Mouse (Mus musculus) small intestine, adult 2 months (tissue): Measurements from ENCODE around the gene Aup1. TPM values are rescaled to one million over a fixed set of nuclear protein-coding genes. Genes with fewer than 3 reads are reported as not detected.

ENCODE experiments used
- H3K27ac ChIP-seq: fragments of 200-500 bp; 2 replicates; pipeline ENCODE4 v1.5.1; 2012; ENCODE audit warnings: low read depth, low read length, control low read depth, inconsistent platforms; ENCODE audit not compliant: insufficient read depth
- H3K27me3 ChIP-seq: fragments of 200-500 bp; 2 replicates; pipeline ENCODE4 v1.6.1; 2012; ENCODE audit warnings: mild to moderate bottlenecking, moderate library complexity, low read length, inconsistent platforms; ENCODE audit not compliant: control insufficient read depth, insufficient read depth
- H3K36me3 ChIP-seq: fragments of 200-500 bp; 2 replicates; pipeline ENCODE4 v1.6.1; 2012; ENCODE audit warnings: mild to moderate bottlenecking, low read length, control low read depth, inconsistent platforms; ENCODE audit not compliant: control insufficient read depth, insufficient read depth
- H3K4me1 ChIP-seq: fragments of 200-500 bp; 2 replicates; pipeline ENCODE4 v1.6.1; 2012; ENCODE audit warnings: low read length, inconsistent platforms, mixed read lengths; ENCODE audit not compliant: control insufficient read depth, insufficient read depth, insufficient read length
- H3K4me3 ChIP-seq: fragments of 200-500 bp; 2 replicates; pipeline ENCODE4 v1.5.1; 2012; ENCODE audit warnings: low read depth, mild to moderate bottlenecking, control low read depth, inconsistent platforms, low read length, moderate library complexity
- CTCF ChIP-seq: fragments of 200-500 bp; IDR thresholded peaks from 2 replicates; pipeline ENCODE4 v1.5.1; 2012; ENCODE audit warnings: low read depth, mild to moderate bottlenecking, control low read depth, inconsistent platforms, low read length, moderate library complexity, mixed read lengths; ENCODE audit not compliant: insufficient replicate concordance, insufficient read length; ENCODE audit errors: extremely low read depth
- POLR2A ChIP-seq: fragments of 200-500 bp; IDR thresholded peaks from 2 replicates; pipeline ENCODE4 v1.6.1; 2012; ENCODE audit warnings: low read depth, mild to moderate bottlenecking, control low read depth, inconsistent platforms, low read length, moderate library complexity
- WGBS: fragments of 180-500 bp; shearing (Covaris S2); methylation state at CpG from one replicate; pipeline ENCODE4 v1.1.7; 2018; 5-methylcytosine and 5-hydroxymethylcytosine counted together
- polyA plus RNA-seq: library from polyadenylated mRNA; depleted of rRNA; stranded (reverse); fragments of >200 nt; gene quantifications from 2 replicates; pipeline ENCODE4 v1.2.3, GENCODE M21; 2012

The Aup1 gene
- polyA plus RNA-seq, 1 experiment = 694 TPM

DNA sequence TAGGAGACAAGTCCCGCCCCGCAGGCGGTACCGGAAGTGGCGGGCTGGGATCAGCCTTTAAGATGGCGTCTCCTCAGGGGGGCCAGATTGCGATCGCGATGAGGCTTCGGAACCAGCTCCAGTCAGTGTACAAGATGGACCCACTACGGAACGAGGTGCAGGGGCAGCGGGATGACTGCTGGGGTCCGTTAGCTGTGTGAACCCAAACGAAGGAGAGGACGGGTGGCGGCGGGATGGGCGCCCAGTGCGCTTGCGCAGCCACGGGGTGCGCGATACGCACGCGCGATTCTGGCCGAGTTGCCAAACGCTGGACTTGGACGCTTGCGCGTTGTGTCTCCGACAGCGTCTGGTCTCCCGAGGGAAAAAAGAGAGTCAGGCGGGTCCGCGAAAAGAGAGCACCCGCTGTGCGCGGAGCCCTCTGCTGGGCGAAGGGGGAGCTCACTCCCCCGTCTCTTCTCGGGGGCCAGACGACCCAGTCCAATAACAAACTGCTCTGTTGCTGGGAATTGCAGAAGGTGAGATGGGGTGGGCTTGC is 24.1 kb downstream of the Aup1 start:
- no peaks in the 10 kb centered on the region for H3K27me3 ChIP-seq
- peaks cover 11% of the 10 kb centered on the region; the same call in 1 of the 2 replicates for H3K36me3 ChIP-seq
- no peaks in the 10 kb centered on the region; the same call in 1 of the 2 replicates for H3K4me1 ChIP-seq
- peak overlapping the region; percentile 77 for H3K27ac ChIP-seq
- TF ChIP-seq CTCF (peak; percentile 48; the same call in 1 of the 2 replicates), POLR2A (no peak)
- peak overlapping the region; percentile 67 for H3K4me3 ChIP-seq
- WGBS = under 1% methylated on average over 46 of the region's 46 CpGs

DNA sequence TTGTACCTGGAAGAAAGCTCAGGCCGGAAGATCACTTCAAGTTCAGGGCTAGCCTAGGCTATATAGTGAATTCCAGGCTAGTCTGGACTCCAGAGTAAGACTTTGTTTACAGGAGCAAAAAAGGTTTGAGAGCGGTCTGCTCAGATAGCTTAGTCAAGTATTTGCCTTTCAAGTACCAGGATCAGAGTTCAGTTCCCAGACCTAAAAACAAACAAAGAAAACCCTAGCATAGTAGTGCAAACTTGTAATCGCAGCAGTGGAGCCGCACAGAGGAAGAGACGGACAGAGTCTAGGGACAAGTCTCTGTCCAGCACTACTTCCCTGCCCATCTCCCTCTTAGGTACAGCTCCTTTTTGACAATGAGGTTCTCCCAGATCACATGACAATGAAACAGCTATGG is 25.9 kb downstream of the Aup1 start:
- no peaks in the 10 kb centered on the region; the same call in 1 of the 2 replicates for H3K4me1 ChIP-seq
- H3K4me3 ChIP-seq = no peak overlapping the region
- H3K27me3 ChIP-seq = peaks cover 5% of the 10 kb centered on the region; the same call in 1 of the 2 replicates
- TF ChIP-seq POLR2A (no peak), CTCF (no peak)
- H3K27ac ChIP-seq = no peak overlapping the region
- 93% methylated on average over 5 of the region's 5 CpGs for WGBS
- H3K36me3 ChIP-seq = peaks cover 11% of the 10 kb centered on the region; the same call in 1 of the 2 replicates

- peaks cover 34% of the 10 kb centered on the region for H3K27me3 ChIP-seq
- 55% methylated on average over 5 of the region's 5 CpGs for WGBS
These were observed 29.2 kb downstream of the Aup1 start for GRCm38 (mm10) chr6:83083497-83083896.

DNA sequence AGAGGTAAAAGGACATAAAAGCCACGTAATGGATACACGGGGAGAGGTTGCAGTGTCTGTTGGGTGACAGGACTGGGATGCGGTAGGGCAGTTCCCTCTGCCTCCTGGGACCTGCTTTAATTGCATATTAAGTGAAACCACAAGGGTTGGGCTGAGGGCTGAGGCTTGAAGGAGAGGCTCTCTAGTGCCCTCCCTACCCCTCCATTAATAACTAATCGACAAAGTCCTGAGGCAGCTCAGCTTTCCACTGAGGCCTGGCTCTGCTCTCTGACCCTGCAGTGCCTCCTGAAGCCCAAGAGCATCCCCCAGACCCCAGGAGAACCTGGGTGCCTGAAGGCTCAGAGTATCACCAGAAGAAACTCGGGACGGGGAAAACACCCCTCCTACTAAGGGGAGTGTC is 30.2 kb downstream of the Aup1 start:
- Histone ChIP-seq H3K27ac (no peak overlapping the region), H3K27me3 (peaks cover 40% of the 10 kb centered on the region), H3K4me1 (peaks cover 14% of the 10 kb centered on the region), H3K4me3 (no peak overlapping the region), H3K36me3 (peaks cover 11% of the 10 kb centered on the region; the same call in 1 of the 2 replicates)
- WGBS = 26% methylated on average over 6 of the region's 6 CpGs
- TF ChIP-seq CTCF (no peak), POLR2A (no peak)

More at GRCm38 (mm10) chr6:83083497-83083896, 29.2 kb downstream of the Aup1 start:
- Histone ChIP-seq H3K4me3 (no peak overlapping the region), H3K4me1 (peaks cover 14% of the 10 kb centered on the region), H3K27ac (no peak overlapping the region), H3K36me3 (peaks cover 11% of the 10 kb centered on the region; the same call in 1 of the 2 replicates)
- TF ChIP-seq POLR2A (no peak), CTCF (no peak)

GRCm38 (mm10) chr6:83086121-83087035 is 32.1 kb downstream of the Aup1 start, which contains the start of gene Lbx2:
Gene Lbx2 (plus strand): TSS chr6:83086367.
- Histone ChIP-seq H3K36me3 (0 out of 2 replicates have a peak, but pooled peaks cover 3% of the 10 kb centered on the region), H3K27ac (peak within 1 kb of the TSS; percentile 38; the same call in 1 of the 2 replicates), H3K4me3 (peak within 1 kb of the TSS; percentile 44), H3K27me3 (peaks cover 43% of the 10 kb centered on the region), H3K4me1 (peaks cover 14% of the 10 kb centered on the region)
- 6% methylated on average over 42 of the region's 42 CpGs for WGBS
- TF ChIP-seq POLR2A = no peak
- no peak for TF ChIP-seq CTCF

GRCm38 (mm10) chr6:83087205-83087925 is 33.0 kb downstream of the Aup1 start:
- 10% methylated on average over 47 of the region's 47 CpGs for WGBS
- Histone ChIP-seq H3K4me3 (peak overlapping the region; percentile 44), H3K4me1 (peaks cover 14% of the 10 kb centered on the region), H3K36me3 (no peaks in the 10 kb centered on the region), H3K27ac (peak overlapping the region; percentile 38; the same call in 1 of the 2 replicates), H3K27me3 (peaks cover 43% of the 10 kb centered on the region)
- TF ChIP-seq CTCF (no peak), POLR2A (no peak)

DNA sequence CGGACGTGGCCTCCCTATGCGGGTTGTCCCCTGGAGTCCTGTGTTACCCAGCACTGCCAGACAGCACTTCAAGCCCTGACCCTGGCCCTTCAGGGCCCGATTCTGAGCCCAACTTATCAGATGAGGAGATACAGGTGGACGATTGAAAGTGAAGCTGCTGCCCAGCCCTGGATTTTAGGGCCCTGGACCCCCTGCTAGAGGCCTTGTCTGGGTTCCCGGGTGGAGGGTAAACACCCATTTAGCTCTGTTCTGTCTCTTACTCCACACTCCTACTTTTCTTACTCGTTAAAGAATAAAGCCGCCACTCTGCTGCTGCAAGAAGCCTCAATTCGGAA is 33.6 kb downstream of the Aup1 start:
- H3K36me3 ChIP-seq = no peaks in the 10 kb centered on the region
- WGBS = 35% methylated on average over 9 of the region's 9 CpGs

More for the DNA sequence above, 33.6 kb downstream of the Aup1 start:
- Histone ChIP-seq H3K27me3 (peaks cover 43% of the 10 kb centered on the region), H3K27ac (no peak overlapping the region), H3K4me3 (peak overlapping the region; percentile 44), H3K4me1 (peaks cover 17% of the 10 kb centered on the region)
- TF ChIP-seq POLR2A = no peak
- no peak for TF ChIP-seq CTCF
